Mouse (Mus musculus) adrenal gland, adult 8-10 months (tissue): ENCODE results near the gene Rimklb. TPM values are rescaled to one million over a fixed set of nuclear protein-coding genes. Genes with fewer than 3 reads are reported as not detected.
"Not testable (repeated sequence)": the region's sequence is repeated elsewhere in the genome, so short reads cannot be mapped to it uniquely, and the experiment has no call there.

Source experiments
- DNase-seq: peaks from one replicate; pipeline ENCODE4 v3.0.0; 2022
- total RNA-seq, 4 experiments: library from RNA; stranded (reverse); gene quantifications; 2 replicates each; pipeline ENCODE4 v1.2.4; 2022

Gene Rimklb
- under 1 TPM in 2 of 4 experiments, not detected in 2; 0.44 to 0.70 TPM for total RNA-seq

DNA sequence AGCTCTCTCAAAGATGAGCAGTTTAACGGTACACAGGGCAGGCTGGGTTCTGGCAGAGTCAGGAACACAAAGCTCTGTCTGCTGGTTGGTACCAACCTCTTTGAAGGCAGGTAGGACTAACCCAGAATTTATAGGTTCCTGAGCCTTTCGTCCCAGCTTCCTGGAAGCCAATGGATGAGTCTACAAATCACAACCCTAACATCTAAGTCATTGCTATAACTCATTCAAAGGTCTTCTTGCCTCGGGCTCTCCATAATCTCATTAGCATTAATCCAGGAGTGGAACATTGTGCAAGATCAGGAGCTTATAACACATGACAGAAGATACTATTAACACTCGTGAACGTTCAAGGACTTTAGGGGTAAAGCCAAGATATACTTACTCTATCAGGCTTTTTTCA is at the start of gene Rimklb:
Rimklb (minus strand) TSS at position 101 of the 400 bp plus-strand sequence.
- no peak for DNase-seq

DNA sequence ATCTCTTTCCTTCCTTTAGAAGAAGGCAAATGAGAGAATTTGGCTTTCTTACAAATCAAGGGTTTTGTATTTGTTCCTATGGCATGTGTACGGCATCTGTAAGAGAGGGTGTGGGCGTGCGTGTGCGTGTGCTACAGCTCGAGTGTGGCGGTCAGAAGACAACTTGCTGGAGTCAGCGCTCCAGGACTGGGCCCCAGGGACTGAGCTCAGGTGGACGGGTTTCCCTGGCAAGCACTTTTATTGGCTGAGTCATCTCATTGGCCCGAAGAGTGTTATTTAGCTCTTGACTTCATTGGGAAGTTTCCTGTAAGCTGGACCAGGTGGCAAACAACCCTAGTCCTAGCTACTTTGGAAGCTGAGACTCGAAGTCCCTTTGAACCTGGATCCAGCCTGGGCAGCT is 47.4 kb upstream of the Rimklb start:
- no peak for DNase-seq

- DNase-seq = no peak
These were observed 46.8 kb upstream of the Rimklb start for GRCm38 (mm10) chr6:122545289-122545882.

GRCm38 (mm10) chr6:122544672-122545071 is 46.1 kb upstream of the Rimklb start:
- DNase-seq = no peak

GRCm38 (mm10) chr6:122543574-122543973 is 45.0 kb upstream of the Rimklb start:
- no peak for DNase-seq

- DNase-seq = not testable (repeated sequence)
These were observed 43.9 kb upstream of the Rimklb start for GRCm38 (mm10) chr6:122542459-122542858.

GRCm38 (mm10) chr6:122539564-122539963 is 41.0 kb upstream of the Rimklb start:
- no peak for DNase-seq

DNA sequence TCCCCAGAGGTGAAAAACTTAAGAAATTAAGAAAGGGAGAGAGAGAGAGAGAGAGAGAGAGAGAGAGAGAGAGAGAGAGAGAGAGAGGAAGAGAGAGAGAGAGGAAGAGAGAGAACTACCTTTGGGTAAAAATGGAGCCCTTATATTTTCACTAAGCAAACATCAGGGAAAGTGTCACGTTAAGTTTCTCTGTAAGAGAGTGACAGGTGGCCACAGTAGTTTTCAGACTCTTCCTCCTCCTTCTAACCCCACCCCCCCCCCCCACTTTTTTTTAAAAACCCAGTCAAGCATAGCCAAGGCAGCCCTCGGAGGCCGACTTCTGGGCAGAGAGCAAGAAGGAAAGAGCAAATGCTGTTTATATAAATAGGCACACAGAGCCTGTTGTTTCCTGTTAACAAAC is 35.5 kb upstream of the Rimklb start:
- no peak for DNase-seq

GRCm38 (mm10) chr6:122532883-122533302 is 34.3 kb upstream of the Rimklb start:
- no peak for DNase-seq

DNA sequence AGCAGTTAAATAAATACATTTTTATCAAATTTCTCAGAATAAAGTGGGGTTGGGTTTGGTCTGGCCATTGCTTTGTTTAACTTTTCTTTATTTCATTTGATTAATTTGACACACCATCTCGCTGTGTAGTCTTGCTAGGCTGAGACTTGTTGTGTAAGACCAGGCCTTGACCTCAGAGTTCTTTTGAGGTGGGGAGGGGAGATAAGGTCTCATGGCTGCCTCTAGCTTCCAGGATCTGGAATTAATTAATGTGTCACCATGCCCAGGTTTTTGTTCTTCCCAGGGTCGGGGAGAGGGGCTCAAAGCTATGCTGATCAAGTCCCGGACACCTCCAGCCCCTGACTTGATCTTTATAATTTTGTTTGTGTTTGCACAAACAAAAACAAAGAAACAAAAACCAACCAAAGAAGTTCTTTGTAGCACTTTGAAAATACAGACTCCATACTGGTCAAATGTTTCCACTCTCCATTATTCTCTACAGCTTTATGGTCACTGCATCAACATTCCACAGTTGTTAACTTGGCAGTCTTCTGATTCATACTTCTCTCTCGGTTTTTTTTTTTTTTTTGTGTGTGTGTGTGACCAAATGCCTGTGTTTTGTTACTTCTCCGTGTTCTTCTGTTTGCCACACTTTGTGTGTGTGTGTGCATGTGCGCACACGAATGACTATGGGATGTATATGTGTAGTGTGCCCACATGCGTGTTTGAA is 33.1 kb upstream of the Rimklb start:
- DNase-seq = no peak

DNA sequence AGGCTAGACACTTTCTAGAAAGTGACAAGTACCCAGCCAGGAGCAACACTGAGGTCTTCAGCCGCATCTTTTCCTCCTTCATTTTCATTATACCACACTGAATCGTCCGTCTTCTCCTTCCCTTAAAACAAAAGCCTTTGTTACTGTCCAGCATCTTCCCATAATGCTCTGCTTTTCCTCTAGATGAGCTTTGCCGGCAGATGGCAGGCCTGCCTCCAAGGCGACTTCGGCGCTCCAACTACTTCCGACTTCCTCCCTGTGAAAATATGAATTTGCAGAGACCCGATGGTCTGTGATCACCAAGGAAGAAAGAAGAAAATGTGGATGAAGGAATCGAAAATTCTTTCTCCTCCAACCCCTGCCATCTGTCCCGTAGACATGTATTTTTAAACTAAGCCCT is 29.6 kb upstream of the Rimklb start:
- DNase-seq = no peak

GRCm38 (mm10) chr6:122527596-122527995 is 29.0 kb upstream of the Rimklb start:
- no peak for DNase-seq

DNA sequence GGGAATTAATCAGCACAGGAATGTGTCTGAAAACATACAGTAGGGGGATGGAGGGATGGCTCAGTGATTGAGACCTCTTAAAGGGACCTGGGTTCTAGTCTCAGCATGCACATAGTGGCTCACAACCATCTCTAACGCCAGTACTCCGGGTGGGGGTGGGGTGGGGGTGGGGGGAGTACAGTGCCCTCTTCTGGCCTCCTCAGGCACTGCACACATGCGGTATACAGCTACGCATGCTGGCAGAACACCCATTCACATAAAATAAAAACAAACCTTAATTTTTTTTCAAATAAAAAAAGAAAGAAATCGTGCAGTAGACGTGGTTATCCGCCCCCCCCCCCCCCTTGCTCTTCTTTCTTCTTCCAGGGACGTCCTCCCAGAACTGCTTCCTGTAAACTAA is 24.7 kb upstream of the Rimklb start:
- DNase-seq = no peak

GRCm38 (mm10) chr6:122522595-122522994 is 24.0 kb upstream of the Rimklb start:
- no peak for DNase-seq

GRCm38 (mm10) chr6:122519384-122519783 is 20.8 kb upstream of the Rimklb start:
- no peak for DNase-seq

DNA sequence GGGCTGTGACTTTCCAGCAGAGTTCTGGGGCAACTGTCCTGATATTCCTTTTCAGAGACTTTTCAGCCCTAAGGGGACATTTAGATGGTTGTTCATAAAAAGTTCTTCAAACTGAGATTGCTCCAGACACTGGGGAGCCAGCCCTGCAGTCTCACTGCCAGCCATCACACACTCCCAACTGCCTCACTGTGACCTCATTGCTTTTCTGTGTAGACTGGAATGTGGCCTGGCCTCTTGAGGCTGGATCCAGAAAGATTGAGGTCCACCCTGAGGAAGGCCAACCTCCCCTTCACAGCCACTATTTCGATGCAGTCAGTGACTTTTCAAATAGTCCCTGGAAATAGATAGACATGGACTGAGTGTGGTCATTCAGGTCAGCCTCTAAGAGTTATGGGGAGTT is 19.1 kb upstream of the Rimklb start:
- no peak for DNase-seq

DNA sequence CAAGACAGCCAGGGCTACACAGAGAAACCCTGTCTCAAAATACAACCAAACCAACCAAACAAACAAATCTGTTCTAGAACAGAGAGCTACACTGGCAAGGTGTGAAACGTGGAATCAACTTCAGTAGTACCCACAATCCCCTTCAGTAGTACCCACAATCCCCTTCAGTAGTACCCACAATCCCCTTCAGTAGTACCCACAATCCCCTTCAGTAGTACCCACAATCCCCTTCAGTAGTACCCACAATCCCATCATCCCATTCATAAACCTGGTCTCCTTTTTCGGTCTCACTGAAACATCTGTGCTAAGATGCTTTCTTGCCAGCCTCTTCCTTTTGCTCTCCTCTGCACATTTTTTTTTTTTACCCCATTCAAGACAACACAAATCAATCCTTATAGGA is 17.2 kb upstream of the Rimklb start:
- DNase-seq = not testable (repeated sequence)

DNA sequence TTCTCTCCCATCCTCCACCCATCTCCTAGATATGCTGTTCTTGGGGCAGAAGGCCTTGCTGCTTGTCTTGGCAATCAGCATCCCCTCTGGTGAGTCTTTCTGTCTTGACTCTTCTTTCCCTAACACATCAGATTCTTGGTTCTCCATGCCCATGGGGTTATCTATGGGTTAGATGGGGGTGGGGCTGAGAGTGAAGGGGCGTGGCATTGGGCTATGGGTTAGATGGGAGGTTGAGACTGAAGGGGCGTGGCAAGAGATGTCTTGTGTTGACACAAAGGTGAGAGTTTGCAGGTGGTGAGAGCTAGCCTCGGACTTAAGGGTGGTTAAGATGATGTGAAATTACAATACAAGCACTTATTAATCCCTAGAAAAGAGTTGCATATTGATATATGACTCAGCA is 15.8 kb upstream of the Rimklb start:
- DNase-seq = no peak

DNA sequence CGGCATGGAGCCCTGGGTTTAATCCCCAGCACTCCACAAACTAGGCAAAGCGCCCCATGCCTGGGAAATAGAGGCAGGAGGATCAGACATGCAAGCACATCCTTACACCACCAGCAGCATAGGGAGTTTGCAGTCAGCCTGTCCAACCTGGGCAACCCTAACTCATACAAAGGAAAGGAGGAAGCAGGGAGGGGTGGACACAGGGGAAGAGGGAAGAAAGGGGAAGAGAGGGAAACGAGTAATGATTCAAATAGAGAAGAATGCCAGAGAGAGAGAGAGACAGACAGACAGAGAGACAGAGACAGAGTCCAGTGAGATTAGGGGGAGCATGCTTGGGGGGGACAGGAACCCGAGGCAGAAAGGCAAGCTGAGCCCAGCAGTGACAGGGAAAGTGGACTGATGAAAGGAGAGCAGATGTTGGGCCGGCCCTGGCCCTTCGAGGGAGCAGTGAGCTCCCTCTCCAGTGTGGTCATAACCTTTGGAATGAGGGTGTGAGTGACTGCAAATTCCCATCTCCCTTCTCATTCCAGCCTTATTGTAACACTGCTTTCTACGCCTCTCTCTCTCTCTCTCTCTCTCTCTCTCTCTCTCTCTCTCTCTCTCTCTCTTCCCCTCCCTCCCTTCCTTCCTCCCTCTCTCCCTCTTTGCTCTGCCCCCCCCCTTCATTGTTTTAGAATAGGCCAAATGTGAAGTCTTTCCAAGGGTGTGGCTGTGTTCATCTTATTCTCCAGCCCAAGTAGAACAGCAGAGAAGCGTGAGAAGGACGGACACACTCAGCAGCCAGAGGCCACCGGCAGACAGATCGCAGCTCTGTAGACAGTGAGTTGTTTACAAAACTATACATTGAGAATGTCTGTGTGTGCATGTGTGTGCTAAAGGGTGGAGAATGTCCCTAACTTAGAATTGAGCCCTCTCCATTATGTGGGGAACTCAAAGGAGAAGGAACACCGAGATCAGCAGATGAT is 14.6 kb upstream of the Rimklb start:
- DNase-seq = no peak

GRCm38 (mm10) chr6:122508494-122508893 is 9.9 kb upstream of the Rimklb start:
- DNase-seq = no peak

DNA sequence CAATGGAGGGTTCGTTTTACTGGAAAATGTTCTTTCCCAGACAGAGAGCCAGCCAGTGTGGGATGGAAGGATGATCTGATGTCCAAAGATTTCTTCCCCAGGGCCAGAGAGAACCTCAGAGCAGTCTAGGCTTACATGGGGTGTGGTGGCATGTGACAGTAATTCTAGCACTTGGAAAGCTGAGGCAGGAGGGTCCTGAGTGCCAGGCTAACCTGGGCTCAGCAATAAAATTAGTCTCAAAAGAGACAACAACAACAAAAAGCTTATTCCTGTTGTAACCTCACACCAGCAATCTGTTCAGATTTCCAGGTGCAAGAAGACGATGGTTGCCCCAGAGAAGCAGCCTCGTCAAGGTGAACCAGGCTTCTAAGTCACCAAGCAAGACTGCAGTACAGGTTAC is 7.0 kb upstream of the Rimklb start, which contains the start of gene Mfap5:
Mfap5 (plus strand) TSS at position 301 of the 400 bp plus-strand sequence.
- no peak for DNase-seq

GRCm38 (mm10) chr6:122505041-122505440 is 6.5 kb upstream of the Rimklb start:
- no peak for DNase-seq

- no peak for DNase-seq
These were observed 2.1 kb downstream of the Rimklb start for GRCm38 (mm10) chr6:122496501-122496900.
